Mouse (Mus musculus) bone marrow, adult 2 months (tissue): ENCODE measurements at regions not wholly inside any gene's neighbourhood (a gene's known extent, or its start where the extent isn't known, plus 50 kb on each side); places are given as distances from the start of the nearest gene placed in this dataset.

Experiments
- H3K27ac ChIP-seq: fragments of 200-500 bp; 2 replicates; pipeline ENCODE4 v1.5.1; 2012; ENCODE audit warnings: low read depth, mild to moderate bottlenecking, control low read depth, inconsistent platforms, low read length; ENCODE audit not compliant: control insufficient read depth, poor library complexity, insufficient read depth
- H3K4me1 ChIP-seq: fragments of 200-500 bp; 2 replicates; pipeline ENCODE4 v1.6.1; 2011; ENCODE audit warnings: low read length; ENCODE audit not compliant: control insufficient read depth, insufficient read depth
- H3K4me3 ChIP-seq: fragments of 200-500 bp; replicated peaks from 2 replicates; pipeline ENCODE3; 2011; ENCODE audit warnings: mild to moderate bottlenecking, low read depth, low read length, control low read depth; ENCODE audit not compliant: control insufficient read depth
- CTCF ChIP-seq: fragments of 200-500 bp; IDR thresholded peaks from 2 replicates; pipeline ENCODE4 v1.5.1; 2011; ENCODE audit warnings: low read length, control low read depth; ENCODE audit not compliant: control insufficient read depth, insufficient read depth
- POLR2A ChIP-seq: fragments of 200-500 bp; IDR thresholded peaks from 2 replicates; pipeline ENCODE4 v1.6.1; 2011; ENCODE audit warnings: low read depth, mild to moderate bottlenecking, control low read depth, low read length, borderline replicate concordance; ENCODE audit not compliant: control insufficient read depth
- WGBS: fragments of 180-500 bp; shearing (Covaris S2); methylation state at CpG from one replicate; pipeline ENCODE4 v1.1.7; 2018; 5-methylcytosine and 5-hydroxymethylcytosine counted together

- TF ChIP-seq POLR2A (no peak), CTCF (peak; percentile 56)
- WGBS = 9% methylated on average over 3 of the region's 3 CpGs
- H3K4me1 ChIP-seq = no peaks in the 10 kb centered on the region
These were observed 330.4 kb downstream of the Fut8 start for GRCm38 (mm10) chr12:77568286-77568685.

GRCm38 (mm10) chr12:77570501-77570900 is 332.6 kb downstream of the Fut8 start:
- 81% methylated on average over 3 of the region's 3 CpGs for WGBS
- TF ChIP-seq CTCF (0 out of 2 replicates have a peak, but pooled peaks have one; percentile 18), POLR2A (no peak)
- Histone ChIP-seq H3K4me3 (no peak overlapping the region), H3K4me1 (no peaks in the 10 kb centered on the region), H3K27ac (no peak overlapping the region)

More at GRCm38 (mm10) chr12:77568286-77568685, 330.4 kb downstream of the Fut8 start:
- Histone ChIP-seq H3K27ac (no peak overlapping the region), H3K4me3 (no peak overlapping the region)

GRCm38 (mm10) chr12:77571071-77571470 is 333.1 kb downstream of the Fut8 start:
- H3K27ac ChIP-seq = no peak overlapping the region
- no peak overlapping the region for H3K4me3 ChIP-seq
- 76% methylated on average over 5 of the region's 5 CpGs for WGBS
- no peak for TF ChIP-seq POLR2A
- TF ChIP-seq CTCF = no peak
- no peaks in the 10 kb centered on the region for H3K4me1 ChIP-seq

- WGBS = 48% methylated on average over 3 of the region's 3 CpGs
- Histone ChIP-seq H3K4me3 (no peak overlapping the region), H3K4me1 (no peaks in the 10 kb centered on the region; the same call in 1 of the 2 replicates), H3K27ac (no peak overlapping the region)
- no peak for TF ChIP-seq POLR2A
- TF ChIP-seq CTCF = no peak
These were observed 337.1 kb downstream of the Fut8 start for GRCm38 (mm10) chr12:77575046-77575445.

- TF ChIP-seq POLR2A = no peak
- TF ChIP-seq CTCF = no peak
- H3K4me3 ChIP-seq = no peak overlapping the region
- no peak overlapping the region for H3K27ac ChIP-seq
- H3K4me1 ChIP-seq = no peaks in the 10 kb centered on the region
- 89% methylated on average over 2 of the region's 2 CpGs for WGBS
These were observed 350.4 kb downstream of the Fut8 start for GRCm38 (mm10) chr12:77588297-77588696.

- no peaks in the 10 kb centered on the region for H3K4me1 ChIP-seq
- WGBS = 78% methylated on average over 5 of the region's 5 CpGs
These were observed 351.5 kb downstream of the Fut8 start for GRCm38 (mm10) chr12:77589416-77589815.

GRCm38 (mm10) chr12:77594092-77594491 is 356.2 kb downstream of the Fut8 start:
- 79% methylated on average over 1 of the region's 1 CpGs for WGBS
- H3K4me3 ChIP-seq = no peak overlapping the region
- no peaks in the 10 kb centered on the region for H3K4me1 ChIP-seq
- TF ChIP-seq POLR2A = no peak
- no peak for TF ChIP-seq CTCF
- no peak overlapping the region for H3K27ac ChIP-seq

More at GRCm38 (mm10) chr12:77589416-77589815, 351.5 kb downstream of the Fut8 start:
- Histone ChIP-seq H3K4me3 (no peak overlapping the region), H3K27ac (no peak overlapping the region)
- no peak for TF ChIP-seq POLR2A
- TF ChIP-seq CTCF = no peak

GRCm38 (mm10) chr12:77594657-77595056 is 356.7 kb downstream of the Fut8 start:
- no peak overlapping the region for H3K27ac ChIP-seq
- no peaks in the 10 kb centered on the region for H3K4me1 ChIP-seq
- no peak overlapping the region for H3K4me3 ChIP-seq
- 80% methylated on average over 3 of the region's 3 CpGs for WGBS
- TF ChIP-seq POLR2A = no peak
- no peak for TF ChIP-seq CTCF

GRCm38 (mm10) chr12:77595821-77596220 is 357.9 kb downstream of the Fut8 start:
- Histone ChIP-seq H3K4me3 (no peak overlapping the region), H3K4me1 (no peaks in the 10 kb centered on the region), H3K27ac (no peak overlapping the region)
- TF ChIP-seq POLR2A = no peak
- TF ChIP-seq CTCF = no peak
- WGBS = 64% methylated on average over 5 of the region's 5 CpGs
